Mouse (Mus musculus) CH12.LX (cell line): ENCODE results near the gene Fam69b. TPM values are rescaled to one million over a fixed set of nuclear protein-coding genes. Genes with fewer than 3 reads are reported as not detected.

Experiments used
- DNase-seq: peaks from one replicate; pipeline ENCODE4 v3.0.0-alpha.2; 2013; ENCODE audit errors: extremely low read depth
- H3K27ac ChIP-seq: 2 replicates; pipeline ENCODE4 v1.5.1; 2012; ENCODE audit warnings: low read depth, mild to moderate bottlenecking, control low read depth, moderate library complexity; ENCODE audit not compliant: insufficient read depth
- H3K27me3 ChIP-seq: replicated peaks from 2 replicates; pipeline ENCODE3; 2012; ENCODE audit warnings: inconsistent platforms
- H3K36me3 ChIP-seq, 2 experiments: replicated peaks in 1 of 2; 2 replicates each; pipeline versions ENCODE3 to v1.6.1; 2012; ENCODE audit warnings: inconsistent platforms in 1 of 2, low read length in 1 of 2, mild to moderate bottlenecking in 1 of 2, mixed read lengths in 1 of 2, moderate library complexity in 1 of 2; ENCODE audit not compliant: control insufficient read depth in 1 of 2, insufficient read depth in 1 of 2
- H3K4me1 ChIP-seq, 2 experiments: 2 replicates each; pipeline ENCODE4 v1.6.1; 2012; ENCODE audit warnings: inconsistent platforms in 1 of 2, moderate library complexity in 1 of 2; ENCODE audit not compliant: insufficient read depth in 2 of 2, control insufficient read depth in 1 of 2
- H3K4me2 ChIP-seq: 2 replicates; pipeline ENCODE4 v1.6.1; 2012; ENCODE audit warnings: low read depth, mild to moderate bottlenecking, control low read depth; ENCODE audit not compliant: poor library complexity, insufficient read depth, severe bottlenecking
- H3K4me3 ChIP-seq, 3 experiments: fragments of 150-350 bp in 1 of 3; sonication (generic) in 1 of 3; replicated peaks in 1 of 3; 2 replicates each; pipeline versions ENCODE3 to v1.5.1; 2011 to 2012; ENCODE audit warnings: low read depth in 2 of 3, low read length in 2 of 3, mild to moderate bottlenecking in 2 of 3, moderate library complexity in 2 of 3, control low read depth in 1 of 3, improper control_type of control experiment in 1 of 3, inconsistent platforms in 1 of 3, mixed read lengths in 1 of 3; ENCODE audit not compliant: poor library complexity in 1 of 3
- H3K79me2 ChIP-seq: replicated peaks from 2 replicates; pipeline ENCODE4 v1.6.1; 2012; ENCODE audit warnings: mild to moderate bottlenecking, moderate library complexity; ENCODE audit not compliant: control insufficient read depth, poor library complexity, insufficient read depth, severe bottlenecking; ENCODE audit errors: extremely low read depth
- H3K9ac ChIP-seq: 2 replicates; pipeline ENCODE4 v1.6.1; 2012; ENCODE audit warnings: low read depth, mild to moderate bottlenecking, control low read depth, moderate library complexity; ENCODE audit not compliant: insufficient read depth
- H3K9me3 ChIP-seq: replicated peaks from 2 replicates; pipeline ENCODE3; 2012; ENCODE audit warnings: low read length, inconsistent platforms, mixed read lengths
- CHD1 ChIP-seq: IDR thresholded peaks from 2 replicates; pipeline ENCODE4 v1.6.1; 2012; ENCODE audit warnings: low read depth, low read length, improper control_type of control experiment, inconsistent platforms
- CTCF ChIP-seq, 2 experiments: IDR thresholded peaks in 1 of 2; conservative IDR thresholded peaks in 1 of 2; 2 replicates each; pipeline ENCODE4 v1.5.1; 2011 to 2012; ENCODE audit warnings: low read depth in 2 of 2, low read length in 2 of 2, improper control_type of control experiment in 1 of 2, inconsistent platforms in 1 of 2, mild to moderate bottlenecking in 1 of 2, moderate library complexity in 1 of 2
- E2F4 ChIP-seq: IDR thresholded peaks from 2 replicates; pipeline ENCODE4 v1.6.1; 2011; ENCODE audit warnings: low read depth, low read length, improper control_type of control experiment; ENCODE audit not compliant: insufficient replicate concordance
- ELF1 ChIP-seq: IDR thresholded peaks from 2 replicates; pipeline ENCODE4 v1.6.1; 2014; ENCODE audit warnings: low read depth, mild to moderate bottlenecking, inconsistent platforms, low read length, improper control_type of control experiment
- EP300 ChIP-seq: IDR thresholded peaks from 2 replicates; pipeline ENCODE4 v1.6.1; 2011; ENCODE audit warnings: low read length, improper control_type of control experiment
- ETS1 ChIP-seq: conservative IDR thresholded peaks from 2 replicates; pipeline ENCODE4 v1.6.1; 2012; ENCODE audit warnings: low read depth, mild to moderate bottlenecking, inconsistent platforms, low read length, improper control_type of control experiment, moderate library complexity
- GABPA ChIP-seq: IDR thresholded peaks from 2 replicates; pipeline ENCODE4 v1.6.1; 2012; ENCODE audit warnings: low read depth, low read length, improper control_type of control experiment, inconsistent platforms; ENCODE audit not compliant: insufficient replicate concordance
- HCFC1 ChIP-seq: IDR thresholded peaks from 2 replicates; pipeline ENCODE4 v1.6.1; 2012; ENCODE audit warnings: low read depth, mild to moderate bottlenecking, inconsistent platforms, low read length, improper control_type of control experiment
- IRF4 ChIP-seq: IDR thresholded peaks from 2 replicates; pipeline ENCODE4 v1.6.1; 2014; ENCODE audit warnings: low read depth, mild to moderate bottlenecking, inconsistent platforms, low read length, improper control_type of control experiment
- JUN ChIP-seq: IDR thresholded peaks from 2 replicates; pipeline ENCODE4 v1.6.1; 2011; ENCODE audit warnings: low read depth, mild to moderate bottlenecking, low read length, improper control_type of control experiment, moderate library complexity; ENCODE audit not compliant: insufficient read depth
- MAX ChIP-seq: IDR thresholded peaks from 2 replicates; pipeline ENCODE4 v1.6.1; 2011; ENCODE audit warnings: low read length, improper control_type of control experiment
- MAZ ChIP-seq: IDR thresholded peaks from 2 replicates; pipeline ENCODE4 v1.6.1; 2012; ENCODE audit warnings: low read depth, mild to moderate bottlenecking, inconsistent platforms, low read length, improper control_type of control experiment, moderate library complexity
- MEF2A ChIP-seq: IDR thresholded peaks from 2 replicates; pipeline ENCODE4 v1.6.1; 2014; ENCODE audit warnings: low read depth, mild to moderate bottlenecking, inconsistent platforms, low read length, improper control_type of control experiment, borderline replicate concordance
- MXI1 ChIP-seq: IDR thresholded peaks from 2 replicates; pipeline ENCODE4 v1.6.1; 2011; ENCODE audit warnings: mild to moderate bottlenecking, low read depth, low read length, improper control_type of control experiment
- NELFE ChIP-seq: IDR thresholded peaks from 2 replicates; pipeline ENCODE4 v1.6.1; 2011; ENCODE audit warnings: low read depth, low read length, improper control_type of control experiment
- NRF1 ChIP-seq: IDR thresholded peaks from 2 replicates; pipeline ENCODE4 v1.6.1; 2014; ENCODE audit warnings: low read depth, mild to moderate bottlenecking, inconsistent platforms, low read length, improper control_type of control experiment, moderate library complexity
- PAX5 ChIP-seq: IDR thresholded peaks from 2 replicates; pipeline ENCODE4 v1.6.1; 2012; ENCODE audit warnings: low read length, inconsistent platforms, mixed read lengths
- POLR2A ChIP-seq: IDR thresholded peaks from 2 replicates; pipeline ENCODE4 v1.6.1; 2011; ENCODE audit warnings: low read depth, mild to moderate bottlenecking, improper control_type of control experiment, low read length
- POLR2AphosphoS2 ChIP-seq: IDR thresholded peaks from 2 replicates; pipeline ENCODE4 v1.6.1; 2011; ENCODE audit warnings: low read depth, low read length, improper control_type of control experiment
- RAD21 ChIP-seq: IDR thresholded peaks from 2 replicates; pipeline ENCODE4 v1.6.1; 2011; ENCODE audit warnings: low read depth, mild to moderate bottlenecking, low read length, improper control_type of control experiment, moderate library complexity
- RCOR1 ChIP-seq: conservative IDR thresholded peaks from 2 replicates; pipeline ENCODE4 v1.6.1; 2012; ENCODE audit warnings: low read depth, mild to moderate bottlenecking, inconsistent platforms, low read length, improper control_type of control experiment
- SIN3A ChIP-seq: IDR thresholded peaks from 2 replicates; pipeline ENCODE4 v1.6.1; 2012; ENCODE audit warnings: low read length, improper control_type of control experiment, inconsistent platforms
- TBP ChIP-seq: conservative IDR thresholded peaks from 2 replicates; pipeline ENCODE4 v1.6.1; 2011; ENCODE audit warnings: low read depth, low read length, improper control_type of control experiment
- UBTF ChIP-seq: IDR thresholded peaks from 2 replicates; pipeline ENCODE4 v1.6.1; 2012; ENCODE audit warnings: low read depth, mild to moderate bottlenecking, inconsistent platforms, low read length, improper control_type of control experiment, moderate library complexity
- USF2 ChIP-seq: conservative IDR thresholded peaks from 2 replicates; pipeline ENCODE4 v1.6.1; 2011; ENCODE audit warnings: low read depth, low read length, improper control_type of control experiment
- ZC3H11A ChIP-seq: IDR thresholded peaks from 2 replicates; pipeline ENCODE4 v1.6.1; 2012; ENCODE audit warnings: low read depth, mild to moderate bottlenecking, inconsistent platforms, low read length, improper control_type of control experiment
- ZNF384 ChIP-seq: IDR thresholded peaks from 2 replicates; pipeline ENCODE4 v1.6.1; 2012; ENCODE audit warnings: low read depth, low read length, improper control_type of control experiment, inconsistent platforms
- dilution Hi-C: fragments of 300-500 bp; cut with MboI; formaldehyde crosslinking; loops from 2 replicates; pipeline ENCODE4 v1.14.3; 2020; ENCODE audit warnings: low sequenced_read_pairs; ENCODE audit not compliant: extremely low pct_unique_long_range_greater_than_20kb, extremely low pct_ligation_motif_present
- in situ Hi-C: fragments of 300-500 bp; cut with MboI; formaldehyde crosslinking; loops from 3 replicates; pipeline ENCODE4 v1.14.3; 2019; ENCODE audit warnings: low sequenced_read_pairs, low pct_ligation_motif_present, low pct_unique_long_range_greater_than_20kb, mixed read lengths
- polyA plus RNA-seq: library from polyadenylated mRNA; unstranded; fragments of >175 nt; gene quantifications from 2 replicates; pipeline ENCODE4 v1.2.1, GENCODE M21; 2012; ENCODE audit warnings: low read depth; ENCODE audit not compliant: insufficient read length
- total RNA-seq, 2 experiments: library from RNA; depleted of rRNA; stranded (reverse); fragments of 300-350 nt in 1 of 2; fragments of >200 nt in 1 of 2; gene quantifications; 2 replicates each; pipeline ENCODE4 v1.2.3; 2012 to 2014

Fam69b gene
- total and polyA plus RNA-seq, 3 experiments = 0.16 to 1.2 TPM; not detected in 1

DNA sequence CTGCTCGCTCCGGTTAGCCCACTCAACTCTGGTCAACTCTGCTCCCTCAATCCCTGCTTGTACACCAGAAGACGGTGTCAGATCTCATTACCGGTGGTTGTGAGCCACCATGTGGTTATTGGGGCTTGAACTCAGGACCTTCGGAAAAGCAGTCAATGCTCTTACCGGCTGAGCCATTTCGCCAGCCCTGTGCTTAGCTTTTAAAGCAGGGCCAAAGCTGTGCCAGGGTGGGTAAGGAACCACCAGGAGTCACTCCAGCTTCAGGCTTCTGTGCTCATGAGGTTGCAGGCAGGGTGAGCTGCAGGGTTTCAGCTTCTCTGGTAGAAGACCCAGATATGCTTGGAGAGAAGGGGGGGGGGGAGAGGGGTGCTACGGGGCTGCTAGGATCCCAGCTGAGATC lies 22.9 kb upstream of the Fam69b start:
- TF ChIP-seq JUN (no peak), POLR2A (no peak), SIN3A (no peak), IRF4 (no peak), UBTF (no peak), PAX5 (no peak), HCFC1 (no peak), NELFE (no peak), ELF1 (no peak), GABPA (no peak), MEF2A (no peak), RCOR1 (no peak), MAZ (no peak), RAD21 (no peak; the same call in 1 of the 2 replicates), ZC3H11A (no peak), E2F4 (no peak), ETS1 (no peak), CHD1 (no peak)
- dilution Hi-C loops = no loop called here
- no peaks in the 10 kb centered on the region for H3K36me3 ChIP-seq
- no peaks in the 10 kb centered on the region for H3K79me2 ChIP-seq
- peaks cover 13 to 38% of the 10 kb centered on the region in 2 experiments for H3K4me1 ChIP-seq
- H3K9ac ChIP-seq = no peak overlapping the region
- in situ Hi-C loops = no loop called here
- no peak overlapping the region for H3K4me3 ChIP-seq
- no peak overlapping the region for H3K27ac ChIP-seq
- H3K27me3 ChIP-seq = peaks cover 74% of the 10 kb centered on the region
- DNase-seq = no peak
- H3K9me3 ChIP-seq = no peaks in the 10 kb centered on the region
- H3K4me2 ChIP-seq = no peak overlapping the region

- no peak for DNase-seq
- H3K27ac ChIP-seq = no peak overlapping the region
- H3K9me3 ChIP-seq = no peaks in the 10 kb centered on the region
- dilution Hi-C loops = no loop called here
- peaks cover 13 to 38% of the 10 kb centered on the region in 2 experiments for H3K4me1 ChIP-seq
- H3K36me3 ChIP-seq = no peaks in the 10 kb centered on the region
- in situ Hi-C loops = no loop called here
- no peak overlapping the region for H3K4me2 ChIP-seq
- no peak overlapping the region for H3K9ac ChIP-seq
- no peaks in the 10 kb centered on the region for H3K79me2 ChIP-seq
- peaks cover 80% of the 10 kb centered on the region for H3K27me3 ChIP-seq
- no peak overlapping the region for H3K4me3 ChIP-seq
- TF ChIP-seq ZC3H11A (no peak), TBP (no peak), MAX (no peak), NRF1 (no peak), POLR2AphosphoS2 (no peak), POLR2A (no peak), PAX5 (no peak), EP300 (no peak), NELFE (no peak), SIN3A (no peak), MAZ (no peak), CTCF (conservative IDR thresholded peaks at IDR 0.05 in 1 of 2, IDR thresholded peaks at IDR 0.05 in 1 of 2; ENCODE audit: low read depth in 2 of 2, low read length in 2 of 2) (no peak), ZNF384 (no peak), MXI1 (no peak), GABPA (no peak), RAD21 (no peak), HCFC1 (no peak), USF2 (no peak)
- TF ChIP-seq, all 38 proteins: peak for 0
Observed at GRCm38 (mm10) chr2:26606579-26606978, 21.7 kb upstream of the Fam69b start.
